Mouse (Mus musculus): ENCODE data around the gene Gm10639.
"Not testable (repeated sequence)": the region's sequence is repeated elsewhere in the genome, so short reads cannot be mapped to it uniquely, and the experiment has no call there.

- not testable (repeated sequence) for TF ChIP-seq CTCF (IDR thresholded peaks at IDR 0.05; ENCODE audit: control insufficient read depth, insufficient read depth, low read length); POLR2A (IDR thresholded peaks at IDR 0.05; ENCODE audit: borderline replicate concordance, control insufficient read depth, low read depth, low read length)
Observed at GRCm38 (mm10) chr9:78348206-78349004, 58.7 kb downstream of the Gm10639 start.

All from bone marrow, adult 2 months (tissue).